Mouse (Mus musculus) kidney, postnatal 0 days (tissue): ENCODE data around the gene Hes6. TPM values are rescaled to one million over a fixed set of nuclear protein-coding genes. Genes with fewer than 3 reads are reported as not detected.

Source experiments
- ATAC-seq: fragments of 200-750 bp; cut with Nextera tagmentation; replicated peaks from 2 replicates; pipeline ENCODE4 v1.8.0; 2017; ENCODE audit warnings: low read depth, moderate number of reproducible peaks, moderate TSS enrichment, moderate library complexity; ENCODE audit not compliant: low FRiP score
- DNase-seq: peaks from one replicate; pipeline ENCODE4 v3.0.0-alpha.2; 2016; ENCODE audit warnings: low spot score
- H3K27ac ChIP-seq: fragments of 300-500 bp; sonication (generic); 2 replicates; pipeline ENCODE4 v1.5.1; 2014; ENCODE audit warnings: mild to moderate bottlenecking
- H3K27me3 ChIP-seq: fragments of 300-500 bp; sonication (generic); 2 replicates; pipeline ENCODE4 v1.6.1; 2014; ENCODE audit warnings: low read length, mixed read lengths; ENCODE audit not compliant: insufficient read depth
- H3K36me3 ChIP-seq: fragments of 300-500 bp; sonication (generic); 2 replicates; pipeline ENCODE4 v1.6.1; 2014; ENCODE audit warnings: low read length, mixed read lengths; ENCODE audit not compliant: insufficient read depth
- H3K4me1 ChIP-seq: fragments of 300-500 bp; sonication (generic); replicated peaks from 2 replicates; pipeline ENCODE4 v1.6.1; 2014; ENCODE audit warnings: antibody characterized with exemption, low read length, mixed read lengths; ENCODE audit not compliant: insufficient read depth
- H3K4me2 ChIP-seq: fragments of 300-500 bp; sonication (generic); 2 replicates; pipeline ENCODE4 v1.6.1; 2014; ENCODE audit warnings: mild to moderate bottlenecking, low read length, moderate library complexity, mixed read lengths
- H3K4me3 ChIP-seq: fragments of 300-500 bp; sonication (generic); replicated peaks from 2 replicates; pipeline ENCODE4 v1.5.1; 2014; ENCODE audit warnings: low read depth, low read length
- H3K9ac ChIP-seq: fragments of 300-500 bp; sonication (generic); 2 replicates; pipeline ENCODE4 v1.6.1; 2014; ENCODE audit warnings: low read depth, low read length
- H3K9me3 ChIP-seq: fragments of 300-500 bp; sonication (generic); replicated peaks from 2 replicates; pipeline ENCODE4 v1.6.1; 2016; ENCODE audit warnings: low read length, inconsistent platforms, mixed read lengths
- CTCF ChIP-seq: IDR thresholded peaks from 2 replicates; pipeline ENCODE4 v1.5.1; 2016; ENCODE audit warnings: antibody characterized with exemption, low read depth, mild to moderate bottlenecking, moderate library complexity
- WGBS: fragments of 180-500 bp; shearing (Covaris S2); extraction: QIAGEN DNeasy Blood & Tissue Kit; methylation state at CpG from one replicate; pipeline ENCODE4 v1.1.7; 2014; 5-methylcytosine and 5-hydroxymethylcytosine counted together
- polyA plus RNA-seq: library from polyadenylated mRNA; unstranded; fragments of >200 nt; fragmentation: Nextera tagmentation; extraction: Ambion mirVana; gene quantifications from 2 replicates; pipeline ENCODE4 v1.2.1, GENCODE M21; 2015

Gene Hes6
- 60.6 and 62.2 TPM in 2 replicates for polyA plus RNA-seq

GRCm38 (mm10) chr1:91413898-91414594 lies at the start of gene Hes6:
Gene Hes6 (minus strand): TSS chr1:91414038.
- Histone ChIP-seq H3K27ac (peak within 1 kb of the TSS; percentile 89), H3K4me2 (peak within 1 kb of the TSS; percentile 94), H3K4me1 (peaks cover 23% of the 10 kb centered on the region; the same call in 1 of the 2 replicates), H3K9me3 (no peaks in the 10 kb centered on the region), H3K9ac (peak within 1 kb of the TSS; percentile 65), H3K4me3 (peak within 1 kb of the TSS; percentile 48), H3K27me3 (no peaks in the 10 kb centered on the region), H3K36me3 (peaks cover 12% of the 10 kb centered on the region; the same call in 1 of the 2 replicates)
- DNase-seq: peak; percentile 84
- WGBS: under 1% methylated on average over 39 of the region's 39 CpGs
- ATAC-seq: peak; percentile 9
- no peak for TF ChIP-seq CTCF

GRCm38 (mm10) chr1:91463336-91463995 lies 49.6 kb upstream of the Hes6 start:
- no peak overlapping the region for H3K9ac ChIP-seq

GRCm38 (mm10) chr1:91460564-91460963 lies 46.7 kb upstream of the Hes6 start:
- no peak for DNase-seq
- 0 out of 2 replicates have a peak, but pooled peaks have one; percentile 10 for TF ChIP-seq CTCF
- 51% methylated on average over 4 of the region's 4 CpGs for WGBS
- Histone ChIP-seq H3K4me1 (peaks cover 34% of the 10 kb centered on the region), H3K4me2 (no peak overlapping the region), H3K36me3 (no peaks in the 10 kb centered on the region), H3K9me3 (no peaks in the 10 kb centered on the region), H3K27ac (no peak overlapping the region), H3K9ac (no peak overlapping the region), H3K4me3 (no peak overlapping the region), H3K27me3 (no peaks in the 10 kb centered on the region)
- no peak for ATAC-seq

More at GRCm38 (mm10) chr1:91463336-91463995, 49.6 kb upstream of the Hes6 start:
- no peak overlapping the region for H3K4me3 ChIP-seq
- ATAC-seq: no peak
- H3K4me2 ChIP-seq: no peak overlapping the region
- H3K36me3 ChIP-seq: no peaks in the 10 kb centered on the region
- H3K4me1 ChIP-seq: peaks cover 9% of the 10 kb centered on the region; the same call in 1 of the 2 replicates
- no peak overlapping the region for H3K27ac ChIP-seq
- WGBS: 88% methylated on average over 13 of the region's 13 CpGs
- no peaks in the 10 kb centered on the region for H3K9me3 ChIP-seq
- H3K27me3 ChIP-seq: no peaks in the 10 kb centered on the region
- TF ChIP-seq CTCF: no peak
- no peak for DNase-seq

- TF ChIP-seq CTCF: no peak
- Histone ChIP-seq H3K4me1 (peaks cover 39% of the 10 kb centered on the region), H3K4me2 (peak overlapping the region; percentile 85), H3K9ac (0 out of 2 replicates have a peak overlapping the region, but pooled peaks have one; percentile 36), H3K4me3 (no peak overlapping the region), H3K36me3 (no peaks in the 10 kb centered on the region), H3K27ac (peak overlapping the region; percentile 10; the same call in 1 of the 2 replicates), H3K9me3 (no peaks in the 10 kb centered on the region), H3K27me3 (no peaks in the 10 kb centered on the region)
- ATAC-seq: no peak
- DNase-seq: no peak
- 34% methylated on average over 7 of the region's 7 CpGs for WGBS
Observed at GRCm38 (mm10) chr1:91460069-91460468, 46.2 kb upstream of the Hes6 start.

- WGBS: under 1% methylated on average over 91 of the region's 91 CpGs
- peak; percentile 53 for TF ChIP-seq CTCF
- peaks cover 47% of the 10 kb centered on the region for H3K4me1 ChIP-seq
Observed at GRCm38 (mm10) chr1:91459059-91459809, 45.4 kb upstream of the Hes6 start, which contains the start of gene Per2. Gene Per2 (minus strand): TSS chr1:91459324.

More at GRCm38 (mm10) chr1:91459059-91459809, 45.4 kb upstream of the Hes6 start, which contains the start of gene Per2:
- H3K4me3 ChIP-seq: peak within 1 kb of the TSS; percentile 69
- DNase-seq (peak; percentile 99), ATAC-seq (peak; percentile 91)
- H3K27me3 ChIP-seq: no peaks in the 10 kb centered on the region
- no peaks in the 10 kb centered on the region for H3K36me3 ChIP-seq
- H3K9ac ChIP-seq: peak within 1 kb of the TSS; percentile 80
- no peaks in the 10 kb centered on the region for H3K9me3 ChIP-seq
- peak within 1 kb of the TSS; percentile 75 for H3K27ac ChIP-seq
- peak within 1 kb of the TSS; percentile 85 for H3K4me2 ChIP-seq
